Mouse (Mus musculus) testis, postnatal 10 days (tissue): Measurements from ENCODE around the gene Crabp2.
A peak's percentile ranks its signal among the peaks of the same experiment; 100 is the strongest.

Experiments
- DNase-seq: peaks from one replicate; pipeline ENCODE4 v3.0.0; 2021; ENCODE audit warnings: low spot score

Crabp2 gene

DNA sequence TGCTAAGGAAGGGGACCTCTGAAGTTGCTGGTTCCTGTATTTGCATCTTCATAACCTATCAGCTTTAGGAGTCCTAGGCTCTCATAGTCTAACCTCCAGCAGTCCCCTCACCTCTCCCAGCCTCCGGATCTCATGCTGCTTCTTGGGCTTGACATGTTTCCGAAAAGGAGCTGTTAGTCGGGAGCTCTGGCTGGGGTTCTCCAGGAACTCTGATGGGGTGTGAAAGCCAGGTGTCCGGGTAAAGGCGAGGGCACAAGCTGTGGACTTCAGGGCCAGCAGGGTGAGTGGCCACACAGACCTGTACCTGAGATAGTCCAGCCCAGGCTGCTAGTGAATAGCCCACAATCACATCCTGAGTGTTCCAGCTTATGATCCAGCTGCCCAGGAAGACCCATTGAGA lies 21.0 kb upstream of the Crabp2 start:
- DNase-seq, result no peak

- no peak for DNase-seq
Observed at GRCm38 (mm10) chr3:87929341-87930077, 19.0 kb upstream of the Crabp2 start.

GRCm38 (mm10) chr3:87930078-87930795 lies 18.2 kb upstream of the Crabp2 start, which contains the start of the genes Isg20l2 and Rrnad1:
Gene Isg20l2 (plus strand): TSS chr3:87930314.
Gene Rrnad1 (minus strand): TSS chr3:87930717.
- peak; percentile 97 for DNase-seq

DNA sequence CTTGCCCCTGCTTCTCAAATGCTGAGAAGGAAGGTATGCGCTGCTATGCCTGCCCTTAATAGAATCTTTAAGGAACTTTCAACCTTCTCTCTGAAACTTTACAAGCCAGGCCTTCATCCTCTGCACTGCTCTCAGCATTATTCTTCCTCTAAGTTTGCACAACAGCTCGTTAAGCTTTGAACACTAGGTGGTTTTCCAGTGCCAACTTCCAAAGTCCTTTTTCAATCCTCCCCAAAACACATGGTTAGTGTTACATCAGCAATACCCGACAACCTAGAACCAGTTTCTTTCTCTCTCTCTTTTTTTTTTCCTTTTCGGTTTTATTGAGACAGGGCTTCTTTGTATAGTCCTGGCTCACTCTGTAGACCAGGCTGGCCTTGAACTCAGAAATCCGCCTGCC lies 14.4 kb upstream of the Crabp2 start:
- DNase-seq, result no peak

- no peak for DNase-seq
Observed at GRCm38 (mm10) chr3:87934501-87934900, 14.0 kb upstream of the Crabp2 start.

DNA sequence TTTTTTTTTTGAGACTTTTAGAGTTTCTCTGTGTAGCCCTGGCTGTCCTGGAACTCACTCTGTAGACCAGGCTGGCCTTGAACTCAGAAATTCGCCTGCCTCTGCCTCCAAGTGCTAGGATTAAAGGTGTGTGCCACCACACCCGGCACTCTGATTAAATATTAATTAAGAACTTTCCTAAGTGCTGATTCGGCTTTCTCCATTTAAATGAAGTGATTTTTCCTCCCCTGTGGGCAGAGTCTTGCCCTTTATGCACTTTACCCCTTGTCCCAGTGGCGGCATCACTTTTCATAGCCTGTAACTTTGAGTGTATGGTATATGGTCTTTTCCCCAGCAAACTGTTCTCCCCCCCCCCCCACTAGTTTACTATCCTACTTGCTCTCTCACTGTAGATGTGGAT lies 13.3 kb upstream of the Crabp2 start:
- no peak for DNase-seq

GRCm38 (mm10) chr3:87935776-87936175 lies 12.7 kb upstream of the Crabp2 start:
- DNase-seq, result peak; percentile 96

DNA sequence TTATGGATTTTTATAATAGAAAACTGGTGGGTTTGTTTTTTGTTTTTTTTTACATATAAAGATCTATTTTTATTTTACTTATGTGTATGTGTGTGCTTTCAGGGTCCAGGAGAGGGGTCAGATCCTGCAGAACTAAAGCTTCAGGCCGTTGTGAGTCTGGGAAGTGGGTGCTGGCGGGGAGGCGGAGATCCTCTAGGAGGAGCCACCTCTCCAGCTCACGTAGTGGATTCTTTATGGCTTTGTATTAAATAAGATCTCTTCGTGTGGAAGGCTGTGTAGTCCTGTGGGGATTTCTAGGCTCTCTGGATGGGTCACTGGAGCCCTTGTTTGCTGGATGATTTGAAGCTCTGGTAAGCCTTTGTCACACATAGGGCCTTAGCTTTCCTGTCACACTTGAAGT lies 7.9 kb upstream of the Crabp2 start:
- no peak for DNase-seq

GRCm38 (mm10) chr3:87942471-87942870 lies 6.0 kb upstream of the Crabp2 start:
- DNase-seq, result no peak

DNA sequence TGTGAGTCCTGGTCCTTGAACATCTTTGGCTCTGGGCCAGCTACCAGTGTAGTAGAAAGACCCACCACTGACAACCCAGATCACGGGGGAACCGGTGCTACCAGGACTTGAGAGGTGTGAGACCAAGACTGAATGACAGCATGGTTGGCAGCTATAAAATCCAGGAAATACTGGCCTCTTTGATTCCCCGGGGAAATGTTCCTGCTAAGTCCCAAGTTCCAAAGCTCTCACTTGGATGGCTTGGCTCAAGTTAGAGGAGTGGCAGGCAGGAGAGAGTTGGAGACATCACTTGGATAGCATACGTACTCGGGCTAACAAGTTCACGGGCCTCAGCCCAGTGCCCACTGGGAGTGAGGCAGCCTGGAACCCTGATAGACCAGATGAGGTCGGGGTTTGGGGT lies 4.9 kb upstream of the Crabp2 start:
- no peak for DNase-seq

- DNase-seq, result no peak
Observed at GRCm38 (mm10) chr3:87944838-87945600, 3.4 kb upstream of the Crabp2 start.

DNA sequence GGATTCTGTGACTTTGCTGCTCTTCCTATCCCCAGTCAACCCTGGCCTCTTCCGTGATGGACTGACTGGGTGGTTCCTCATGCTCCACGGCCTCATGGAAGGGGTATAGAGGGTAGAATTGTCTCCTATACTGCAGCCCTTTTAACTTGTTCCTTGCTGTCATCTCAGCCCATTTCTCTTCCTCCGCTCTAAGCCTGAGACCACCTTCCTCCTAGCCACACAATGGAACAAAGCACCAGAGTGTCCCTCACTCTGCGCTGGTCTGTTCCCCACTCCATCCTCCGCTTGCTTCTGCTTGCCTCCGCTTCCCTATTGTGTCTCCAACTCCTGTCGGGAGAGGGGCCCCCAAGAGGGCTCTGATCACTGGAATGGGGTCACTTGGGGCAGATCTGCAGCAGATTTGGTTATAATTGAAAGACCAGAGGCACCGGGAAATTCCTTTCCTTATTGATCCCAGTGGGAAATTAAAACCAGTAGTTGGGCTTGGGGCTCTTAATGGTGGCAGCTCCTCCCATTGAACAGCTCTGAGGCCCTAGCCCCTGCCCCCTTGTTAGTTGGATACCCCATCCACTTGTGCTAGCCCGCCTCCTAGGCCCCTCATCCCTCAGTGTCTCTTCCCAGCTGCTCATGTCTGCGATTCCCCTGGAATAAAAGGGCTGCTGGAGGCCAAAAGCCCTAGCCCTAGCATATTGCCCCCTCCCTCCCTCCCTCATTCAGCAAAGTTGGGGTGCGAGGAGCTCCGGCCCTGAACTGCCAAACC lies 2.5 kb upstream of the Crabp2 start:
- no peak for DNase-seq

GRCm38 (mm10) chr3:87946541-87946860 lies 2.0 kb upstream of the Crabp2 start:
- no peak for DNase-seq

- no peak for DNase-seq
Observed at GRCm38 (mm10) chr3:87947056-87947810, 1.2 kb upstream of the Crabp2 start.

DNA sequence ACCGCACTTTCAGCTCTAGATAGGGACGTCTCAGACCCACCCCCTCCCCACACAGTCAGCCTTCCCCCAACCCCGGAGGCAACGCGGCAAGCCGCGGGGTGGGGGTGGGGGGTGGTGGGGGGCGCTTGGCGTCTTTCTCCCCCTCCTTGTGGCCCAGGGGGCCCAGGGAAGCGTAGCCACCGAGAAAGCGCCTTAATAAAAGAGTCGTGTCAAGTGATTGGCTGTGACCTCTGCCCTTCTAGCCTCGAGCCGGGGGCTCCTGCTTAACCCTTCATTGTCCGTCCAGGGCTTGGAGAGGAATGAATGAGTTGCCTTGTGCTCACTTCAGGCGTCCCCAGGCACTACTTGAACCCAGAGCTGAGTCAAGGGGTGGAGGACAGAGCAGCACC lies 661 bp upstream of the Crabp2 start:
- DNase-seq, result no peak

- no peak for DNase-seq
Observed at GRCm38 (mm10) chr3:87949266-87949954, 944 bp downstream of the Crabp2 start.

- DNase-seq, result no peak
Observed at GRCm38 (mm10) chr3:87949955-87950515, 1.6 kb downstream of the Crabp2 start.

DNA sequence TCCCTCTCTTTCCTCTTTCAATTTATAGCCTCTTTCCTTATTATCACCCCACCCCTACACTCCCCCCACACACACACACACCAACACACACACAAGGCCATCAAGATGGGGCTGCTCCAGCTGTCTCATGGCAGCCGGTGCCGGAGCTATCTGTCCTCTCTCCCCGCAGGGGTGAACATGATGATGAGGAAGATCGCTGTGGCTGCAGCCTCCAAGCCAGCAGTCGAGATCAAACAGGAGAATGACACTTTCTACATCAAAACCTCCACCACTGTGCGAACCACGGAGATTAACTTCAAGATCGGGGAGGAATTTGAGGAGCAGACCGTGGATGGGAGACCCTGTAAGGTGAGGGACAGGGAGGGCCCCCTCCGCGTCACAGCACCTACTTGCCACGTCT lies 3.5 kb downstream of the Crabp2 start:
- no peak for DNase-seq

GRCm38 (mm10) chr3:87952440-87952839 lies 4.0 kb downstream of the Crabp2 start:
- DNase-seq, result no peak

- no peak for DNase-seq
Observed at GRCm38 (mm10) chr3:87958056-87958455, 9.6 kb downstream of the Crabp2 start.

DNA sequence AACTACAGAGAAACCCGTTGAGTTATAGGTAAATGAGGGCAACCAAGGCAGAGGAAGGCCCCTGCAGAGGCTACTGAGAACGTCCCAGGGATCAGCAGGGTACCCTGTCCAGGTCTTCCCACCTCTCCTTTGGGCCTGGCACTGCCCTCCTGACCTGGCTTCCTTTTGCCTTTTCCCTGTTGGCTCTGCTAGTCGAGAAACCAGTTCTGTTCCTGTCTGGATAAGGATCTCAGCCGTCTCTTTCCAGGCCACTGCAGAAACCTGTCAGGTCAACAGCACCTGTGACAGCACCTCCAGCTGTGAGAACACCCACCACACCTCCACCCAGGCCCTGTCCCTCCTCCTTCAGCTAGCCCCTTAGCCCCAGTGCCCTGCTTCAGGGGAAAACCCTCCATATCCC lies 10.0 kb downstream of the Crabp2 start:
- DNase-seq, result no peak
